Mouse (Mus musculus): ENCODE results near the gene Bap1.

DNA sequence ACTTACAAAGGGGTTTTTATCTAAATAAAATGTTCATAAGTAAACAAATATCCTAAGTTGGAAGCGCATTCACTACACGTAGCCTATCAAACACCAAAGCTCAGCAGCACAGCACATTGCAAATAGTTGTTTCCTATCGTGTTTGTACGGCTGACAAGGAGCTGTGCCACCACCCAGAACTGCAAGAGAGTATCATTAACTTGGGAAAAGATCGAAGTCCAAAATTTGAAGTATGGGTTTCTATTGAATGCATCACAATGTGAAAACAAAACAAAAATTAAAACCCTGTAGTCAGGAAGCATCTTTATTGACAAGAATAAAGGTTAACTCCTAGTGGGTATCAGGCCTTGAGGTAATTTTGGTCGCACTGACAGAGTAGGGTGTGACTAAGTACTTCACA, 2.9 kb upstream of the Bap1 start:
- TF ChIP-seq POLR2A (IDR thresholded peaks at IDR 0.05; ENCODE audit: insufficient read length, low read depth) (no peak), CEBPB (IDR thresholded peaks at IDR 0.05; ENCODE audit: insufficient read depth, poor library complexity, severe bottlenecking) (no peak), USF1 (IDR thresholded peaks at IDR 0.05; ENCODE audit: low read depth) (no peak)
